Mouse (Mus musculus) stomach, embryonic 14.5 days (tissue): Measurements from ENCODE around the gene Slc37a2. TPM values are rescaled to one million over a fixed set of nuclear protein-coding genes. Genes with fewer than 3 reads are reported as not detected.
"Not testable (repeated sequence)": the region's sequence is repeated elsewhere in the genome, so short reads cannot be mapped to it uniquely, and the experiment has no call there.

Experiments
- ATAC-seq: fragments of 200-750 bp; cut with Nextera tagmentation; 2 replicates; pipeline ENCODE4 v1.8.0; 2017; ENCODE audit warnings: low read depth, moderate TSS enrichment; ENCODE audit not compliant: insufficient number of reproducible peaks, insufficient read depth, low FRiP score
- H3K27ac ChIP-seq: fragments of 300-500 bp; sonication (generic); 2 replicates; pipeline ENCODE4 v1.5.1; 2014; ENCODE audit warnings: mild to moderate bottlenecking, low read length, moderate library complexity, mixed read lengths
- H3K27me3 ChIP-seq: fragments of 300-500 bp; sonication (generic); 2 replicates; pipeline ENCODE4 v1.6.1; 2014; ENCODE audit warnings: low read length, control low read depth, mixed read lengths; ENCODE audit not compliant: control insufficient read depth, insufficient read depth
- H3K36me3 ChIP-seq: fragments of 300-500 bp; sonication (generic); 2 replicates; pipeline ENCODE4 v1.6.1; 2014; ENCODE audit warnings: mild to moderate bottlenecking, control low read depth, low read length, moderate library complexity, mixed read lengths; ENCODE audit not compliant: control insufficient read depth, insufficient read depth
- H3K4me1 ChIP-seq: fragments of 300-500 bp; sonication (generic); 2 replicates; pipeline ENCODE4 v1.6.1; 2014; ENCODE audit warnings: low read length, control low read depth, mixed read lengths; ENCODE audit not compliant: control insufficient read depth, insufficient read depth
- H3K4me2 ChIP-seq: fragments of 300-500 bp; sonication (generic); replicated peaks from 2 replicates; pipeline ENCODE4 v1.6.1; 2014; ENCODE audit warnings: low read depth, low read length, control low read depth
- H3K4me3 ChIP-seq: fragments of 300-500 bp; sonication (generic); 2 replicates; pipeline ENCODE4 v1.5.1; 2014; ENCODE audit warnings: low read depth, low read length, control low read depth
- H3K9ac ChIP-seq: fragments of 300-500 bp; sonication (generic); replicated peaks from 2 replicates; pipeline ENCODE4 v1.6.1; 2014; ENCODE audit warnings: low read depth, mild to moderate bottlenecking, control low read depth, low read length, moderate library complexity, mixed read lengths
- H3K9me3 ChIP-seq: fragments of 300-500 bp; sonication (generic); 2 replicates; pipeline ENCODE4 v1.6.1; 2016; ENCODE audit warnings: low read depth, low read length, control low read depth; ENCODE audit not compliant: control insufficient read depth
- WGBS: fragments of 180-500 bp; shearing (Covaris S2); extraction: QIAGEN DNeasy Blood & Tissue Kit; methylation state at CpG from one replicate; pipeline ENCODE4 v1.1.7; 2014; 5-methylcytosine and 5-hydroxymethylcytosine counted together
- polyA plus RNA-seq: library from polyadenylated mRNA; unstranded; fragments of >200 nt; fragmentation: Nextera tagmentation; extraction: Ambion mirVana; gene quantifications from 2 replicates; pipeline ENCODE4 v1.2.1, GENCODE M21; 2014

Slc37a2 gene
- polyA plus RNA-seq: 1.1 and 2.1 TPM in 2 replicates

DNA sequence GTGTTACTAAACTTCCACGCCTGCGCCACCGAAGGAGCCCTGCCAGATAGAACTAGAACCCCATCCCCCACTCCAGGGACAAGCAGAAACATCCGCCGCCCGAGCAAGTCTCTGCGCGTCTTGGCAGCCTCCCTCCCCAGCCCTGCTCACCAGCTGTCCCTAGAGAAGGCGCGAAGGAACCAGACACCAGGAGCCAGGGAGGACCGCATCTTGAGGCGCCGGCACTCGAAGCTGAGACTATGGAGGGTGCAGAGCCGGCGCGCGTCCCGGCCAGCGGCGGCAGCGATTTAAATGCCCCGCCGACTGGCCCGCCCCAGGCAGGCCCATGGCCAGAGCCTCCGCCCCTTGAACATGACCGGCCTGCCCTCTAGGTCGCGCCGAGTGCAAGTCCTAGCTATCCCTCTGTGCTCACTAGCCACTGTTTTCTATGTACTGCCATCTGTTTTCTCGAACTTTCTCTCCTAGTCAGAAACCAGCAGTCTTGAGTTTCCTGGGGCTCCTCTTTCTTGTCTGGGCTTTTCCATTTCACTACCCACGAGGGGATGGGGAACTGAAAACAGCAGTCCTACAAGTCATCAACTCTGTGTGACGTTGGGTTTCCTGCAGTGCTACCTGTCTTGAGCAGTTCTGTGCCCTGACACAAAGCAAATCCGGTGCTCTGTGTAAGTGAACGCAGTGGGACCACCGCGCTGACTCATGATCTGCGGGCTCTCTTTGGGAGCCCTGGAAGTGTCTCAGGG is at the start of gene Slc37a2:
Gene Slc37a2, minus strand, starts transcription at position 590 of the 740 bp plus-strand sequence.
- Histone ChIP-seq H3K4me1 (no peaks in the 10 kb centered on the region), H3K36me3 (no peaks in the 10 kb centered on the region), H3K9ac (peak within 1 kb of the TSS; percentile 15; the same call in 1 of the 2 replicates), H3K4me3 (peak within 1 kb of the TSS; percentile 29), H3K27me3 (no peaks in the 10 kb centered on the region), H3K9me3 (no peaks in the 10 kb centered on the region), H3K4me2 (peak within 1 kb of the TSS; percentile 85), H3K27ac (no peak within 1 kb of the TSS)
- ATAC-seq: peak; percentile 72
- WGBS: 2% methylated on average over 38 of the region's 38 CpGs

DNA sequence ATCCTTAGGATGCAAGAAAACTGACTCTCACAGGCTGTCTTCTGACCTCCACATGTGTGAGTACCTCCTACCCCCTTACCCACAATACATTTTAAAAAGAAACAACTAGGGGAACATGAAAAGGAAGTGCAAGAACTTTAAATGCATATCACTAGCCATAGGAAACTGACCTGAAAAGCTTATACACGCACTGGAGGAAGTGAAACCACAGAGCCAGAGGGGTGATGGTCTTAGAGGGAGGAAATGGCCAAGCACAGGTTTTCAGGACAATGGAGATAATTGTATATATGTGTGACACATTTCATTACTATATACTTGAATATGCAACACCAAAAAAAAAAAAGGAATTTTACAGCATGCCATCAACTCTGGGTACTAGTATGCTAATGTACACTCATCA is 46.2 kb upstream of the Slc37a2 start:
- H3K9me3 ChIP-seq: no peaks in the 10 kb centered on the region
- no peak overlapping the region for H3K4me3 ChIP-seq
- no peaks in the 10 kb centered on the region for H3K4me1 ChIP-seq
- H3K4me2 ChIP-seq: no peak overlapping the region
- H3K27ac ChIP-seq: no peak overlapping the region
- ATAC-seq: no peak
- no peaks in the 10 kb centered on the region for H3K36me3 ChIP-seq
- no peak overlapping the region for H3K9ac ChIP-seq
- 88% methylated on average over 1 of the region's 1 CpGs for WGBS
- H3K27me3 ChIP-seq: no peaks in the 10 kb centered on the region

DNA sequence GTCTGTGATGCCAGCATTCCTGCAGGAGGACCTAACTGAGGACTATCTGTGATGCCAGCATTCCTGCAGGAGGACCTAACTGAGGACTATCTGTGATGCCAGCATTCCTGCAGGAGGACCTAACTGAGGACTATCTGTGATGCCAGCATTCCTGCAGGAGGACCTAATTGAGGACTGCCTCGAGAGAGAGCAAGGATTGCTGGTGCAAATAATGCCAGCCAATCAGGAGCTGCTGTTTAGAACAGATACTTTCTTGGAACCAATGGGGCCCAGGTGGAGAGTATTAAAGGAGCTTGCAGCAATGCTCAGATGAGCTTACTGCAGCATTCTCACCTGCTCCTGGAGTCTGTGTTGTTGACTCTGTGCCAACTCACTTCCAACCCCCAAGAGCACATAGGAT is 45.0 kb upstream of the Slc37a2 start:
- not testable (repeated sequence) for ATAC-seq
- WGBS: 76% methylated on average over 1 of the region's 1 CpGs

DNA sequence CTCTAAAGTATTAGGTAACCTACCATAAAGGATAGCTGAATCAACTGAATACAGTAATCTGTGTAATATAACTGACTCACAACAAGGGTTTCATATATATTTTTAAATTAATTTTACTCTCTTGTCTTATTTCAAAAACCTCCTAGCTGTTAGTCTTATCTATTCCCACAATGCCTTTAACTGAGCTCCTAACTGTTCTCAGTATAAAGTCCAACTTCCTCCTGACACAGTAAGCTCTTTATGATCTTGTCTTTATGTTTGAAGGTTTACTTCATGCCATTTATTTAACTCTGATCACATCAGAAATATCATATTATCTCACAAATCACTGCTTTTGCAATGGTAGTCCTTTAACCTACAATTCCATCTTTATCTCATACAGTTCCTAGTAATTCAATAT is 40.0 kb upstream of the Slc37a2 start:
- H3K4me2 ChIP-seq: no peak overlapping the region
- H3K27ac ChIP-seq: no peak overlapping the region
- no peaks in the 10 kb centered on the region for H3K4me1 ChIP-seq
- no peaks in the 10 kb centered on the region for H3K9me3 ChIP-seq
- H3K9ac ChIP-seq: no peak overlapping the region
- H3K36me3 ChIP-seq: no peaks in the 10 kb centered on the region
- ATAC-seq: no peak
- H3K4me3 ChIP-seq: no peak overlapping the region
- H3K27me3 ChIP-seq: no peaks in the 10 kb centered on the region

More for the DNA sequence above, 45.0 kb upstream of the Slc37a2 start:
- H3K36me3 ChIP-seq, H3K4me2 ChIP-seq, H3K9ac ChIP-seq, H3K27me3 ChIP-seq, H3K9me3 ChIP-seq, H3K4me1 ChIP-seq, H3K4me3 ChIP-seq, H3K27ac ChIP-seq: not testable (repeated sequence)

DNA sequence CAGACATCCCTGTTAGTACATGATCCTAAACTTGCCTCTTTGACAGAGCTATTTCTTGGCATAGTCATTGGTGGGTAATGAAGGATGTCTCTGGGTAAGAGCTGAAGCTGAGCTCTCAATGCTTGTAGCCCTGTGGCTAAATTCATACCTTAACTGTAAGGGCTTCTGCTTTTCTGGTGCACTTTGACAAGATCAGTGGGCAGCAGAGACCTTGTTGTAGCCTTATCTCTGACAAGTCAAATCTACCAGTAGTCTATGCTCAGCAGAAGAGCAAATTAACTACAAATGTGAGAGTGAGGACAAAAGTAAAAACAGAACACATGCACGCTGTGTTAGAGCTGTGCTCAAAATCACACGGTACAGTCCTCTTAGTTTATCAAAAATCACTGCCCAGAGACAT is 11.1 kb upstream of the Slc37a2 start:
- Histone ChIP-seq H3K4me1 (no peaks in the 10 kb centered on the region), H3K36me3 (no peaks in the 10 kb centered on the region), H3K4me2 (no peak overlapping the region), H3K9me3 (no peaks in the 10 kb centered on the region), H3K27me3 (no peaks in the 10 kb centered on the region), H3K4me3 (no peak overlapping the region), H3K9ac (no peak overlapping the region), H3K27ac (no peak overlapping the region)
- 83% methylated on average over 2 of the region's 2 CpGs for WGBS
- ATAC-seq: no peak

DNA sequence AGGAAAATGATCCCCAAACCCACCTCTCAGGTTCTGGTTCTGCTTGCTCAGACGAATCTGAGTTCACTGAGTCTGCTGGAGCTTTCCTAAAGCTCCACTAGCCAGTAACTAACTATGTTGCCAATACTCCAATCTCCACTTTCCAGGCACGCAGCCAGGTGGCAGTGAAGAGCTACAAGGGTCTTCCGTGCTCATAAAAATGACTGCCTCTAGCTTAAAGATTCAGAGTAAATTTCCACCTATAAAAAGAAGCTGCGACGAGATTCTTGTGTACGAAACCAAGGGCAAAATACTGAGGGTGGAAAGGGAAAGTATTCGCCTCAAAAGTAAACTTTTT is 319 bp upstream of the Slc37a2 start:
- Histone ChIP-seq H3K4me2 (peak overlapping the region; percentile 85), H3K27ac (no peak overlapping the region), H3K27me3 (no peaks in the 10 kb centered on the region), H3K9ac (no peak overlapping the region), H3K36me3 (no peaks in the 10 kb centered on the region), H3K4me3 (peak overlapping the region; percentile 29), H3K9me3 (no peaks in the 10 kb centered on the region), H3K4me1 (no peaks in the 10 kb centered on the region)
- WGBS: 31% methylated on average over 7 of the region's 7 CpGs
- ATAC-seq: peak; percentile 46; the same call in 1 of the 2 replicates

DNA sequence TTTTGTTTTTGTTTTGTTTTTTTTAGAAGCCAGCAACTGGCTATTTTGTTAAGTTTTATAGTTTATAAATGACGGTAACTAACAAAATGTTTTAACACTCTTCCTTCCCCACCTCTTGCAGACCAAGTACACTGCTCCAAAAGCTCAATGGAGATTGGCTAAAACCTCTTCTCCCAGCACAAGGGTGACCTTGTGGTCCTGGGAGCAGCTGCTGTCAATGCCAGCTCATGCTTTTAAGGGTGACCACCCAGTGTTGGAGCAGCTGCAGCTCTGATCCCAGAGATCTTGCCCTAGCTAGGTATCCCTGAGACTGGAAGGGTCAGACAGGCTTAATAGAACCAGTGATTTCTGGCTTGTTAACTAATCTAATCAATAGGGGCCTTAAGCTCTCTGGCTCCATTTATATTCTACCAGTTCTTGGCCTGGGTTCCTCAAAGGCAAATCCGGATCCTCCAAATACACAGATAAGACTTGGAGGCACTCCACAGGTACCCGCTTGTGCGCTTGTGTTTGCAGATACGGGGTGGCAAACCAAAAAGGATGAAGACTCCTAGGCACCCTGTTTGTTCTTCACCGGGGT is 917 bp downstream of the Slc37a2 start:
- 18% methylated on average over 6 of the region's 6 CpGs for WGBS
- Histone ChIP-seq H3K9me3 (no peaks in the 10 kb centered on the region), H3K9ac (no peak overlapping the region), H3K4me3 (peak overlapping the region; percentile 29), H3K4me1 (no peaks in the 10 kb centered on the region), H3K36me3 (no peaks in the 10 kb centered on the region), H3K4me2 (peak overlapping the region; percentile 85), H3K27me3 (no peaks in the 10 kb centered on the region), H3K27ac (no peak overlapping the region)
- no peak for ATAC-seq

DNA sequence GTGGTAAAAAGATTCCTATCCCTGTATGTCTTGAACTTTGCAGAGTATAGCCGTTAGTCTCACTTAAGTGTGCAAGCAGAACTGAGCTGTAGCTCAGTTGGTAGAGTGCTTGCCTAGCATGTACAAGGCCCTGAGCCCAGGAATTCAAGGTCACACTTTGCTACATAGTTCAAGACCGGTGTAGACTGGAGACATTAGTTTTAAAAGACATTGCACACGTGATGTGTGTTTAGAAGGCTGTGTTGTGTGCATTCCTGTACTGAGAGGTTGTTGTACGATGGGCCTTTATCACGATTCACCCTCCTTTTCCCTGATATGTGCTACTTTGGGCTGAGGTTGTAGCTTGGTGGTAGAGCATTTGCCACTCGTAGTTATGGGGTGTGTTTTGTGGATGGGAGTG is 4.9 kb downstream of the Slc37a2 start:
- 75% methylated on average over 6 of the region's 6 CpGs for WGBS
- no peak overlapping the region for H3K9ac ChIP-seq
- no peak overlapping the region for H3K27ac ChIP-seq
- H3K4me1 ChIP-seq: peaks cover 6% of the 10 kb centered on the region
- no peak overlapping the region for H3K4me2 ChIP-seq
- ATAC-seq: no peak
- H3K4me3 ChIP-seq: no peak overlapping the region
- no peaks in the 10 kb centered on the region for H3K9me3 ChIP-seq
- no peaks in the 10 kb centered on the region; the same call in 1 of the 2 replicates for H3K27me3 ChIP-seq
- H3K36me3 ChIP-seq: no peaks in the 10 kb centered on the region
